Mouse (Mus musculus) frontal cortex, postnatal 14 days (tissue): ENCODE measurements around the gene Nip7.
"Not testable (repeated sequence)": the region's sequence is repeated elsewhere in the genome, so short reads cannot be mapped to it uniquely, and the experiment has no call there.

Experiments
- DNase-seq, 2 experiments: peaks; one replicate each; pipeline ENCODE4 v3.0.0; 2022; ENCODE audit warnings: low spot score in 2 of 2

Nip7 gene

GRCm38 (mm10) chr8:107065511-107066496 is 9.1 kb downstream of the Nip7 start, which contains the start of gene Tmed6:
Tmed6 (minus strand) TSS chr8:107065644.
- no peak for DNase-seq

GRCm38 (mm10) chr8:107073706-107074105 is 17.0 kb downstream of the Nip7 start:
- no peak for DNase-seq

GRCm38 (mm10) chr8:107074128-107074527 is 17.5 kb downstream of the Nip7 start:
- DNase-seq: no peak

- DNase-seq: no peak
Measured at GRCm38 (mm10) chr8:107076239-107076888, 19.7 kb downstream of the Nip7 start.

GRCm38 (mm10) chr8:107085358-107085757 is 28.7 kb downstream of the Nip7 start:
- DNase-seq: no peak

GRCm38 (mm10) chr8:107086018-107086417 is 29.3 kb downstream of the Nip7 start:
- no peak for DNase-seq

- no peak for DNase-seq
Measured at GRCm38 (mm10) chr8:107088526-107089063, 31.9 kb downstream of the Nip7 start.

GRCm38 (mm10) chr8:107090531-107090930 is 33.9 kb downstream of the Nip7 start:
- no peak for DNase-seq

- no peak for DNase-seq
Measured at GRCm38 (mm10) chr8:107095717-107096365, 39.2 kb downstream of the Nip7 start.

- peak; percentile 92 to 93 for DNase-seq
Measured at GRCm38 (mm10) chr8:107096366-107097036, 39.8 kb downstream of the Nip7 start, which contains the start of gene Terf2. Terf2 (minus strand) TSS chr8:107096547.

GRCm38 (mm10) chr8:107100635-107101034 is 44.0 kb downstream of the Nip7 start:
- DNase-seq: no peak

GRCm38 (mm10) chr8:107104547-107104946 is 47.9 kb downstream of the Nip7 start:
- peak in 1 of 2 experiments; percentile 72 for DNase-seq

- not testable (repeated sequence) for DNase-seq
Measured at GRCm38 (mm10) chr8:107108089-107108488, 51.4 kb downstream of the Nip7 start.

- no peak for DNase-seq
Measured at GRCm38 (mm10) chr8:107108978-107109720, 52.5 kb downstream of the Nip7 start.

- DNase-seq: no peak
Measured at GRCm38 (mm10) chr8:107109816-107110435, 53.2 kb downstream of the Nip7 start.
